Mouse (Mus musculus) cerebellum, adult 2 months (tissue): ENCODE measurements around the gene Nae1.

Source experiments
- CTCF ChIP-seq: fragments of 200-500 bp; IDR thresholded peaks from 2 replicates; pipeline ENCODE4 v1.5.1; 2011; ENCODE audit warnings: low read depth, mild to moderate bottlenecking, control low read depth, low read length, moderate library complexity, borderline replicate concordance; ENCODE audit not compliant: insufficient read depth
- POLR2A ChIP-seq: fragments of 200-500 bp; IDR thresholded peaks from 2 replicates; pipeline ENCODE4 v1.6.1; 2011; ENCODE audit warnings: low read length, control low read depth, borderline replicate concordance; ENCODE audit not compliant: insufficient read depth

GRCm38 (mm10) chr8:104576820-104577219 lies 42.4 kb upstream of the Nae1 start:
- no peak for TF ChIP-seq CTCF
- TF ChIP-seq POLR2A: no peak
